Mouse (Mus musculus): Measurements from ENCODE around the gene Fam163a. TPM values are rescaled to one million over a fixed set of nuclear protein-coding genes. Genes with fewer than 3 reads are reported as not detected.

Gene Fam163a
- polyA plus RNA-seq, 1 experiment from 2014 or later: 3.7 TPM

DNA sequence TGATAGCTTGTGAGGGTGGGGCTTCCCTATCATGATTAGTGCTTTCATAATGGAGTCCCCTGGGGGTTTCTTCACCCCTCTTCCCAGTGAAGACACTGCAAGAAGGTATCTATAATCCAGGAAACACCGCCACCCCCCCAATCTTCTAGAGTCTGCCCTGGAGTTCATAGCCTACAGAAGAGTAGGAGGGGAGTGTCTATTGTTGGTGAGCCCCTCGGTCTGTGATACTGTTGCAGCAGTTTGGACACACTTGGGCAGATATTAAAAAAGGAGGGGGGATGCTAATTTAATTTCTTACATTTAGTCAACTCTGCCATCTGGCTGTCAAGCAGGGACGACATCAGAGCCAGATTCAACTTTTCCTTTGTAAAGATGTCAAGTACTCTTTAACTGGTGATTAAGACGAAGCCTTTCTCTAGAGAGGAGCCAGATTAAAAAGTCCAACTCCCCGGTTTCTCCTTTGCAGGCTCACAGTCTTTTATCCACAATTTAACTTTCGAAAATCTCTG lies 7.0 kb upstream of the Fam163a start:
- H3K4me2 ChIP-seq (ENCODE audit: low read length): no peak overlapping the region
- no peak overlapping the region for H3K4me3 ChIP-seq (ENCODE audit: low read length)
- H3K9me3 ChIP-seq (ENCODE audit: control insufficient read depth, low read length): no peaks in the 10 kb centered on the region
- H3K9ac ChIP-seq (ENCODE audit: low read depth, low read length): no peak overlapping the region
- H3K4me1 ChIP-seq (ENCODE audit: control insufficient read depth, insufficient read depth, low read depth, low read length): no peaks in the 10 kb centered on the region
- ATAC-seq: no peak
- no peak overlapping the region for H3K27ac ChIP-seq (ENCODE audit: low read depth, low read length)
- no peaks in the 10 kb centered on the region for H3K36me3 ChIP-seq (ENCODE audit: control insufficient read depth, insufficient read depth, low read length)
- WGBS: 39% methylated on average over 6 of the region's 6 CpGs
- H3K27me3 ChIP-seq (replicated peaks; ENCODE audit: control insufficient read depth, insufficient read depth, low read length): no peaks in the 10 kb centered on the region

DNA sequence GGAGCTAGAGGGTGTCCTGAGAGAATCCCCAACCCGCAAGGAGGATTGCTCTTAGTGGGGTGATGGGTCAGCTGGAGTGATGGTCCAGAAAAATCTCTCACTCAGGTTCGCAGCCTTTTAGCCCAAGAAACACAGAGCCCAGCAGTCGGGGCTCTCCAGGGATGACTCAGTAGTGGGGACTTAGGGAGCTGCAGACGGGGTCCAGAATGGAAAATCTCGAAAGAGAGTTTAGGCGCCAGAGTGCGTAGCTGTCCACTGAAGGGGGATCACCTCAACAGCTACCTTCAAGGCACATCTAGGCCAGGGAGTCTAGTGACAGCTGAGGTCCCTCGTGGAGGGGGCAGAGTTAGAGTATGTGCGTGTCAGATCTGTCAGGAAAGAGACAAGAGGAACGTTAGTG lies 338 bp upstream of the Fam163a start:
- peaks cover 9% of the 10 kb centered on the region; the same call in 1 of the 2 replicates for H3K4me1 ChIP-seq (ENCODE audit: control insufficient read depth, insufficient read depth, low read depth, low read length)
- ATAC-seq: peak; percentile 50
- peak overlapping the region; percentile 50 for H3K4me3 ChIP-seq (ENCODE audit: low read length)
- WGBS: 20% methylated on average over 10 of the region's 10 CpGs
- peak overlapping the region; percentile 70 for H3K9ac ChIP-seq (ENCODE audit: low read depth, low read length)
- peak overlapping the region; percentile 86 for H3K4me2 ChIP-seq (ENCODE audit: low read length)
- no peak overlapping the region for H3K27ac ChIP-seq (ENCODE audit: low read depth, low read length)
- peaks cover 20% of the 10 kb centered on the region for H3K27me3 ChIP-seq (replicated peaks; ENCODE audit: control insufficient read depth, insufficient read depth, low read length)
- no peaks in the 10 kb centered on the region for H3K36me3 ChIP-seq (ENCODE audit: control insufficient read depth, insufficient read depth, low read length)
- no peaks in the 10 kb centered on the region for H3K9me3 ChIP-seq (ENCODE audit: control insufficient read depth, low read length)

DNA sequence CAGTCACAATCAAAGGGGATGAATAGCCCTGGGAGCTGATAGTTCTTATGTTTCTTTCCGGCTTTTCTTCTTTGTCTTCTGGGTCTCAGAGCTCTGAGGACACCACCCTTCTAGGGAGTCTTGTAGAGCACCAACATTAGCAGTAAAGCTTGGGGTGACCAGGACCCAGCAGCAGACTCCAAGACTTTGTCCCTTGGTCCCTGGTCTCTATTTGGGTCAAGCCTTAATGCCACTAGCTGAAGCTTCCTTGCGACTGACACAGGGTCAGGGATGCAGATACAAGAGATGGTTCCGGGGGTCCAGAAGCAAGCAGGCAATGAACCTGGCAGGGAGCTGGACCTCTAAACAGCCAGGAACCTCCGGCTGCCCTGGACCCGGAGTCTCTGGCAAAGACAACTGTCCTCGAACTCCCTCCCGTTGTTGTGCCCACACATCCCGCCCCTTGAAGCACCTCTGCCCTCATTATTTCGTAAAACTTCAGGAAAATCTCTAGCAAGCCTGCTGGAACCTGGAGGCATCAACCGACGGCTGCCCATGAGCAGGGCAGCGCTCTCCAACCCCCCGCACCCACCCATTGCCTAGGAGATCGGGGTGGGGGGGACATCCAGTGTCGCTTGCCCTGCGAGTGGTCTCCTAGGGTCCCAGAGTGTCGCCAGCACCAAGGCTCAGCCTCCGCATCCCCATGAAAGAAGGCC lies 718 bp downstream of the Fam163a start:
- no peaks in the 10 kb centered on the region for H3K36me3 ChIP-seq (ENCODE audit: control insufficient read depth, insufficient read depth, low read length)
- no peak overlapping the region for H3K27ac ChIP-seq (ENCODE audit: low read depth, low read length)
- no peaks in the 10 kb centered on the region for H3K9me3 ChIP-seq (ENCODE audit: control insufficient read depth, low read length)
- peaks cover 9% of the 10 kb centered on the region; the same call in 1 of the 2 replicates for H3K4me1 ChIP-seq (ENCODE audit: control insufficient read depth, insufficient read depth, low read depth, low read length)
- no peak for ATAC-seq
- H3K4me2 ChIP-seq (ENCODE audit: low read length): peak overlapping the region; percentile 86
- peaks cover 20% of the 10 kb centered on the region for H3K27me3 ChIP-seq (replicated peaks; ENCODE audit: control insufficient read depth, insufficient read depth, low read length)
- peak overlapping the region; percentile 70 for H3K9ac ChIP-seq (ENCODE audit: low read depth, low read length)
- H3K4me3 ChIP-seq (ENCODE audit: low read length): peak overlapping the region; percentile 50
- 3% methylated on average over 18 of the region's 18 CpGs for WGBS

DNA sequence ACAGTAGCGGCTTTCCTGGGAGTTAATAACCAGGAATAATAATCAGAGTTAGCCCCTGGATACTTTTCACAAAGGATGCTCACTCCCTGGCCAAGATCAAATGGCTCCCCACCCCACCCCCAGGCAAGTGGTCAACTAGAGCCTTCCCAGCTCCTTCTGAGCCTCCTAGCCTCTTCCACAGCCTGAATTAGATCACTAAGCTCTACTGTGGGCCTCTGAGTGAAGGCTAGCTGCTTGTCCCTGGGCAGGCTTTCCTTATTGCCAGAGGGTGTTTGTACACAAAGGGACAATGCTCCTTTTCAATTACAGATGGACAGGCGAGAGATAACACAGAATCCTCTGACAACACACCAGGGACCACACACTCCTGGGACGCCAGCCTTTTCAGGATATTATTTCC lies 2.2 kb downstream of the Fam163a start:
- WGBS: 40% methylated on average over 3 of the region's 3 CpGs
- Histone ChIP-seq H3K9ac (ENCODE audit: low read depth, low read length) (no peak overlapping the region), H3K9me3 (ENCODE audit: control insufficient read depth, low read length) (no peaks in the 10 kb centered on the region), H3K4me3 (ENCODE audit: low read length) (no peak overlapping the region), H3K36me3 (ENCODE audit: control insufficient read depth, insufficient read depth, low read length) (no peaks in the 10 kb centered on the region), H3K4me2 (ENCODE audit: low read length) (no peak overlapping the region), H3K27me3 (replicated peaks; ENCODE audit: control insufficient read depth, insufficient read depth, low read length) (peaks cover 20% of the 10 kb centered on the region), H3K4me1 (ENCODE audit: control insufficient read depth, insufficient read depth, low read depth, low read length) (peaks cover 9% of the 10 kb centered on the region; the same call in 1 of the 2 replicates), H3K27ac (ENCODE audit: low read depth, low read length) (no peak overlapping the region)
- no peak for ATAC-seq

DNA sequence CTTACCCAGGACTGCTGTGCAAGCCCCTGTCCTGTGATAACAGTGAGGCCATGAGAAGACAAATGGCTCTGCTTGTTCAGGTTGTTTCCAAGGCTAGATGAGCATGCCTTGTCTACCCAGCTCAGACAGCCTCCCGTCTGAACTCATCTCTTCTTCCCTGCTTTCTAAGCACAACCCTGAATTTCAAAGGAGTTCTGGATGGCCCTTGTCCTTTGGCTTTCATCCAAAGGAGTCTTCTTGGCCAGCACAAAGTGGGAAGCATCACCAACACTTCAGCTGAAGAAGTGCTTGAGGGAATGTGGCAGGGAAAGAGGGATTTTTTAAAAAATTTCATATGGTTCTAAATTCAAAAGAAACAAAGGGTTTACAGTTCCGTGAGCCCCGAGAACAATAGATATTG lies 3.8 kb downstream of the Fam163a start:
- Histone ChIP-seq H3K9ac (ENCODE audit: low read depth, low read length) (no peak overlapping the region), H3K4me3 (ENCODE audit: low read length) (no peak overlapping the region), H3K9me3 (ENCODE audit: control insufficient read depth, low read length) (no peaks in the 10 kb centered on the region), H3K36me3 (ENCODE audit: control insufficient read depth, insufficient read depth, low read length) (no peaks in the 10 kb centered on the region), H3K4me1 (ENCODE audit: control insufficient read depth, insufficient read depth, low read depth, low read length) (peaks cover 9% of the 10 kb centered on the region; the same call in 1 of the 2 replicates), H3K27me3 (replicated peaks; ENCODE audit: control insufficient read depth, insufficient read depth, low read length) (peaks cover 16% of the 10 kb centered on the region), H3K4me2 (ENCODE audit: low read length) (no peak overlapping the region), H3K27ac (ENCODE audit: low read depth, low read length) (no peak overlapping the region)
- WGBS: 92% methylated on average over 3 of the region's 3 CpGs
- no peak for ATAC-seq

DNA sequence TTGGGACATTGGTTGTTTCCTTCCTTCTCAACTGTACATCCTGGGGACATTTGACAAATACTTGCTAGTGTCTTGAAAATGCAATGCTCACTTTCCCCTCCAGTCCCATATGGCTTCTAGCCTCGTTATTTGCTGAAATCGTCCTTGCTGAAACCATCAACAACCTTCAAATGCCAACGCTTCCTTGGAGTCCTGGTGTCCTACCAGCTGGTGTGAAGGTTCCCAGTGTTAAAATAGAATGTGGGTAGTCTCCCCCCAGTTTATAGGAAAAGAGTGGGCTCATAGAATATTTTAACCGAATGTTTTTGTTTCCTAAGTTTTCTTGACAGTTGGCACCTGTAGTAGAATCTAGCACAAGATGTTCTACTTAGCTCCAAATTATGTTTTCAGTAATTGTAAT lies 7.2 kb downstream of the Fam163a start:
- H3K9ac ChIP-seq (ENCODE audit: low read depth, low read length): no peak overlapping the region
- no peaks in the 10 kb centered on the region for H3K36me3 ChIP-seq (ENCODE audit: control insufficient read depth, insufficient read depth, low read length)
- H3K27ac ChIP-seq (ENCODE audit: low read depth, low read length): no peak overlapping the region
- H3K4me2 ChIP-seq (ENCODE audit: low read length): no peak overlapping the region
- no peaks in the 10 kb centered on the region; the same call in 1 of the 2 replicates for H3K4me1 ChIP-seq (ENCODE audit: control insufficient read depth, insufficient read depth, low read depth, low read length)
- peaks cover under 1% of the 10 kb centered on the region; the same call in 1 of the 2 replicates for H3K27me3 ChIP-seq (replicated peaks; ENCODE audit: control insufficient read depth, insufficient read depth, low read length)
- ATAC-seq: no peak
- no peaks in the 10 kb centered on the region for H3K9me3 ChIP-seq (ENCODE audit: control insufficient read depth, low read length)
- 85% methylated on average over 4 of the region's 4 CpGs for WGBS
- no peak overlapping the region for H3K4me3 ChIP-seq (ENCODE audit: low read length)

DNA sequence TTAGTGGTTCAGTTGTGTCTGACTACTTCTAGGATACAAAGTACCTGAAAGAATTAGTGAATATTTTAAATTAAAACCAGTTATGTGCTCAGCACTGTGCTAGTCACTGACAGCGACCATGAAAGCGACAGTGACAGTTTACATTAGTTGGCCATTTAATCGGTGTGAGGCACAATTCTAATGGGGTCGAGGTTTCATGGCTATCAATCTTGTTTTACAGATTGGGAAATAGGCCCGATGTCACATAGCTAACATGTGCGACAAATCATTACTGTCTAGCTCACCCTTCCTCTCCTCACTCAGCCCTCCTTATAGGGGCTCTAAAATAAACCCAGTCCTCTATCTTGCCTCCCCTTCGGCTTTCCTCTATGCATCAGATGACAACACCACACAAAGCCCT lies 11.5 kb downstream of the Fam163a start:
- Histone ChIP-seq H3K27me3 (replicated peaks; ENCODE audit: control insufficient read depth, insufficient read depth, low read length) (no peaks in the 10 kb centered on the region), H3K9me3 (ENCODE audit: control insufficient read depth, low read length) (no peaks in the 10 kb centered on the region), H3K36me3 (ENCODE audit: control insufficient read depth, insufficient read depth, low read length) (no peaks in the 10 kb centered on the region), H3K4me1 (ENCODE audit: control insufficient read depth, insufficient read depth, low read depth, low read length) (no peaks in the 10 kb centered on the region; the same call in 1 of the 2 replicates), H3K4me2 (ENCODE audit: low read length) (no peak overlapping the region), H3K27ac (ENCODE audit: low read depth, low read length) (no peak overlapping the region), H3K4me3 (ENCODE audit: low read length) (no peak overlapping the region), H3K9ac (ENCODE audit: low read depth, low read length) (no peak overlapping the region)
- 51% methylated on average over 7 of the region's 7 CpGs for WGBS
- ATAC-seq: peak; percentile 37; the same call in 1 of the 2 replicates

DNA sequence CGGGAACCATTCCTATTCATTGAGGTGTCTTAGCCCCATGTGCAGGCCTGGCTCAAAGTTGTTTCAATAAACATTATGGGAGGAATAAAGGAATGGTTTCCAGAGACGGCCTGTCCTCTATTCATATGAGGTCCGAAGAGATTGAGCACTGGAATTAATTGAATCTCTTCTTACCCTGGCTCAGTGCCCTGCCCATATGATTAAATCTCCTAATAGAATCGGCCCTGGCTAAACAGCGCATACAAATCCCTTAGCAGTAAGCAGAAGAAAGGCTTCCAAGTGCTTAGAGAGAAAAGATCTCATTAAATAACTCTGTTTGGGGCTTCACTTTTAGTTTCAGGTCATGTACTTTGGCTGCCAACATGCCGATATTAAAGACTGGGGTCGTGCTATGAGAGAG lies 12.0 kb downstream of the Fam163a start:
- no peak overlapping the region for H3K4me2 ChIP-seq (ENCODE audit: low read length)
- no peaks in the 10 kb centered on the region; the same call in 1 of the 2 replicates for H3K4me1 ChIP-seq (ENCODE audit: control insufficient read depth, insufficient read depth, low read depth, low read length)
- H3K27me3 ChIP-seq (replicated peaks; ENCODE audit: control insufficient read depth, insufficient read depth, low read length): no peaks in the 10 kb centered on the region
- H3K9me3 ChIP-seq (ENCODE audit: control insufficient read depth, low read length): no peaks in the 10 kb centered on the region
- H3K27ac ChIP-seq (ENCODE audit: low read depth, low read length): no peak overlapping the region
- H3K4me3 ChIP-seq (ENCODE audit: low read length): no peak overlapping the region
- 25% methylated on average over 7 of the region's 7 CpGs for WGBS
- no peaks in the 10 kb centered on the region for H3K36me3 ChIP-seq (ENCODE audit: control insufficient read depth, insufficient read depth, low read length)
- H3K9ac ChIP-seq (ENCODE audit: low read depth, low read length): no peak overlapping the region
- ATAC-seq: peak; percentile 20; the same call in 1 of the 2 replicates

DNA sequence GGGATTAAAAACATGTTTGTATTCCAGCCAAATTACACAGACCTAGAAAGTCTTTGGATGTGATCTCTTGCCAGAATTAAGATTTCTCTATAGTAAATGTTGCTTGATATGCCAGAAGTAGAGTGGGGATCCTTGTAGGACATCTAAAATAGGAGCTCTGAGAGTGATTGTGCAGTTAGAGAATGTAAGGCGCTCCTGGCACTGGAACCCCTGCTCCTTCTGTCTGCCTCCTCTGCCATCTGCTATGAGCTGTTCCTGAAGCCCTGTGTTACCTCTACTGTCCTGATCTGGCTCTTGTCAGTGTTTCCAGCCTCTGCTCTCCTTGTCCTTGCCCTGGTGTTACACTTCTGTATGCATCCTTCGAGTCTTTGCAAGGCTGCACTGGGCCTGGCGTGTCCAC lies 18.2 kb downstream of the Fam163a start:
- 93% methylated on average over 3 of the region's 3 CpGs for WGBS

More for the DNA sequence above, 18.2 kb downstream of the Fam163a start:
- no peaks in the 10 kb centered on the region for H3K27me3 ChIP-seq (replicated peaks; ENCODE audit: control insufficient read depth, insufficient read depth, low read length)
- H3K4me2 ChIP-seq (ENCODE audit: low read length): no peak overlapping the region
- H3K4me1 ChIP-seq (ENCODE audit: control insufficient read depth, insufficient read depth, low read depth, low read length): peaks cover 13% of the 10 kb centered on the region
- no peak overlapping the region for H3K9ac ChIP-seq (ENCODE audit: low read depth, low read length)
- H3K36me3 ChIP-seq (ENCODE audit: control insufficient read depth, insufficient read depth, low read length): no peaks in the 10 kb centered on the region
- no peak overlapping the region for H3K27ac ChIP-seq (ENCODE audit: low read depth, low read length)
- H3K9me3 ChIP-seq (ENCODE audit: control insufficient read depth, low read length): no peaks in the 10 kb centered on the region
- H3K4me3 ChIP-seq (ENCODE audit: low read length): no peak overlapping the region
- no peak for ATAC-seq

Measured in hindbrain, embryonic 16.5 days (tissue).